Mouse (Mus musculus): ENCODE results near the gene Sept9.

The Sept9 gene

DNA sequence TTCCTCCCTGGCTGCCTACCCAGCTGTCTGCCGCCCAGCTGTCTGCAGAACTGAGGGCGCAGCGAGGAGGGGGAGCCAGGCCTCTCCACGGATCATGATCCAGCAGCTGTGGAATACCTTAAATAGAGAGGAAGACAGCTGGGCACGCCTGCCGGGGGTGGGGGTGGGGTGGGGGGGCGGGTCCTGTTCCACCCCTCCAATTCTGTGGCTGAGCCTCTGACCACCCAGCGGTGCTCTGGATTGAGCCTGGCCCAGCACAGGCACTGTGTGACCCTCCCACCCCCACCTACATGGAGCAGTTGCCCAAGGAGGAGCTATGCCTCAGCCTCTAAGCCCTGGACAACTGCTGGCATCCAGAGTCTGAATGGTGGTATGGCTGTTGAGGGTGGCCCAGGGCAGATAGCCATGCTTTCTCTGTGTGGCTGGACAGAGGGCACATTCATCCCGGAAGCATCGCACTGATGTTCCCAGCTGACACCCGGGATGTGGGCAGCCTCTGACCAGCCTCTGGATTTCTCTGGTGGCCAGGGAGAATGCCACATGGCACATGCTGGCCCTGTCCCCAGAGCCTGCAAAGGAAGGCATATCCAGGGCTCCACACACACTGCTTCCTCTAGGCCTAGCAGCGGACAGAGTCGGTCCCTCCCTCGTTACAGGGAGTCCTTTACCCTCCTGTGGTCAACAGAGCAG, 97.2 kb downstream of the Sept9 start:
- DNase-seq, result no peak

GRCm38 (mm10) chr11:117297190-117297829, 97.8 kb downstream of the Sept9 start:
- no peak for DNase-seq

- peak in 1 of 2 experiments; percentile 63 for DNase-seq
These were observed 100.3 kb downstream of the Sept9 start for GRCm38 (mm10) chr11:117299741-117300140.

DNA sequence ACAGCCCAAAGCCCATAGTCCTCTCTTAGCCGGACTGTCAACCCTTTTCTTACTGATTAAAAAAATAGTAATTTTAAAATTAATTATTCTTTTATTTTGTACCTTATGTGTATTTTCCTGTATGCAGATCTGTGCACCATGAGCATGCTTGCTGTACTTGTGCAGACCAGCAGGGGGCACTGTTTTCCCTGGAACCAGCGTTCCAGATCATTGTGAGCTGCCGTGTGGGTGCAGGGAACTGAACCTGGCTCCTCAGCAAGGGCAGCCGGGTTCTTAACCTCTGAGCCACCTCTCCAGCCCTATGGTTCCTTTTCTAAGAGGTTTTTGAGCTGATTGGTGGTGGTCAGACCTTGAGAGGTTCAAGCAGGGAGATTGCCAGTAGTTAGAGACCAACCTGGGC, 101.3 kb downstream of the Sept9 start:
- no peak for DNase-seq

DNA sequence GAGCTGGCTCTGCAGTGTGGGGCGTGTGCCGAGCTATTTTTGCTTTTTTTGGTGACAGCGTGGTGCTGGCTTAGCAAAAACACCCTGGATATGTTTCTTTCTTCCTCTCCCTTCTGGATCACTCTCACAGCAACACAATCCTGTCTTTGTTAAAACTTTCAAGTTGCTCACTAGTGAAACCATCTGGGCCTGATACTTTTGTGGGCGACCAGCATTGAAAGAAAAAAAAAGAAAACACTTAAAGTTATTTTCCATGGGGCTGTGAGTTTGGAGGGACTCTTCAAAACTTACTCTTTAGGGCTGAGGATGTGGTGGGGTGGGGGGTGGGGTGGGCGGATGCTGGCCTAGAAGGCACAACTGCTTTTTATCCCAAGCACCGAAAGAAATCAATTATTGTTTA, 102.3 kb downstream of the Sept9 start:
- no peak for DNase-seq

DNA sequence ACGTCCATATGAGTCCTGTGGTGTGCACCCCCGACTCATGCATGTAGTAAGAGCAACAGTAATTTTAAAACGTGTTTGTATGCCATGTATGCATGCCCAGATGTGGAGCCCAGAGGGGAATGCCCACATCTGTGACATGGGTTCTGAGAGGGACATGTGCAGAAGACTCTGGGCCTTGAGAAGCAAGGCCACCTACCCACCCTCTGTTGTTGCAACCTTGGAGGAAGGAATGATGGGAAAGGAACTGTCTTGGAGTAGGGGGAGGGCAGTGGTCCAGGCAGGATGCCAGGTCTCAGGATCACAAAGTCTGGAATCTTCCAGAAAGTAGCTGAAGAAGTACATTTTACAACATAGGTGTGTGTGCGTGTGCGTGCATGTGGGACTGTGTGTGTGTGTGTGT, 102.9 kb downstream of the Sept9 start:
- no peak for DNase-seq

- DNase-seq, result no peak
These were observed 106.2 kb downstream of the Sept9 start for GRCm38 (mm10) chr11:117305509-117306188.

DNA sequence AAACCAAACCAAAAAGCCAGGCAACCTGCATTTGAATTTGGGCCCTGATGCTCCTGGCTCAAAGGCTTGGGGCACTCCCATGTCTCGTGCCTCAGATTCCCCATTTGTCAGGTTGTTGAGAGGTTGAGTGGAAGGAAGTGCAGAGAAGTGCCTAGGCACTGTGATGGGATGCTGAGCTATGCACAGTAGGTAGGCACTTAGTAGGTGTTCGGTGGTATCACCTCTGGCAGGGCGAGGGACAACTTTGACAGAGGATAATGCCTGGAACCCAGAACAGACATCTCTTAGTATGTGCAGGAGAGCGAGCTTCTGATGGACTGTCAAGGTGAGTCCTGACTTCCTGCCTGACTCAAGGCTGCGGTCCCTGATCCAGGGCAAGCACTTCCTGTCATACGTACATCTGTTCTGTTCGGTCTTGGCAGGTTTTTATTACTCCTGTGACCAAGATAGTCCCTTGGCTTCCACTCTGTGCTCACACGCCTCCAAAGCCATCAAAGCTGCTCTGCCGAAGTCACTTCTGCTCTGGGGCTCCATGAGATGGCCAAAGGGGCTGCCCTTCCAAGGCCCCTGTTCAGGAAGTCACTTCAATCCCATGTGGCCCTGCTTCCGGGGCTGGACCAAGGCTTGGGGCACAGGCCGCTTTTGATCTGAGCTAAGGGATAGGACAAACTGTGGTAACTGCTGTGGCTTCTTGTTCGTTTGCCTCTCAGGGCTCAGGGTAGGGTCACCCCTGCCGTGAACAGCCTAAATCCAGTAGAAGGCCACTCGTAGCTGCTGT, 107.0 kb downstream of the Sept9 start:
- no peak for DNase-seq

DNA sequence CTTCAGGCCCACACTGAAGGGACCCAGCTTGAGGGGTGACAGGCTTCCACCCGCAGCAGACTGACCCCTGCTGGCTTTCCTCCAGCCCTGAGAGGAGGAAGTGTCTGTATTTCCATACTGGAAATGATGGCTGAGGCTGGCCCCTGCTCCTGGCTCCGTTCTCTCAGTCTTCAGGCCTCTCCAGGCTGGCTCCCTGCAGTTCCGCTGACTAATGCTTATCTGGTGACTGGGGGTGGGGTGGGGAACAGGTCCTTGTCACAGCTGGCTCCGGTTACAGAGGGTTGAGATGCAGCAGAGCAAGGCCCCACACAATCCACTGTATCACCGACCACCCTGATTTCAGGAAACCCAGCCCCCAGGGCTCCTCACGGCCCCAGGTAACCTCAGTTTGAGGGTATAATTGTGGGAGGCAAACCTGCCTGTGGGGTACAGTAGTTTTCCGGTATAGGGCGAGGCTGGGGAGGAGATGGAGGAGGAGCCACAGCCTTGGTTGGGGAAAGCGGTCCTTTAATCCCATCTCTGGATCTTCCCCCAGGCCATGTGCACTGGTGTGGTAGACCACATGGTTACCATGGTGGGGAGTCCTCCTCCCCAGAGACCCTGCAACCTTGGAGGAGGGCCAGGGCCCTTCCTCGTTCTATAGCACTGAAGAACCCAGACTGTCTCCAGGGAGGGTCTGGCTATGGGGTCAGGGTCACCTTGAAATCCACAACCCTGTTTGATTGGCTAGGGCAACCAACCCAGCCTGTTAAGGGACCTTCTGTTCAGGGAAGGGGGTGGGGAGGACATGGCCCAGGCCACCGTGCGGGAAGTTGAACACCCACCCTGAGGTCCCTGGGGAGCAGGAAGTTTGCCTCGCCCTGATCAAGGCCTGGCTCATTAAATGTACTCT, 108.7 kb downstream of the Sept9 start:
- DNase-seq, result peak; percentile 76 to 81

DNA sequence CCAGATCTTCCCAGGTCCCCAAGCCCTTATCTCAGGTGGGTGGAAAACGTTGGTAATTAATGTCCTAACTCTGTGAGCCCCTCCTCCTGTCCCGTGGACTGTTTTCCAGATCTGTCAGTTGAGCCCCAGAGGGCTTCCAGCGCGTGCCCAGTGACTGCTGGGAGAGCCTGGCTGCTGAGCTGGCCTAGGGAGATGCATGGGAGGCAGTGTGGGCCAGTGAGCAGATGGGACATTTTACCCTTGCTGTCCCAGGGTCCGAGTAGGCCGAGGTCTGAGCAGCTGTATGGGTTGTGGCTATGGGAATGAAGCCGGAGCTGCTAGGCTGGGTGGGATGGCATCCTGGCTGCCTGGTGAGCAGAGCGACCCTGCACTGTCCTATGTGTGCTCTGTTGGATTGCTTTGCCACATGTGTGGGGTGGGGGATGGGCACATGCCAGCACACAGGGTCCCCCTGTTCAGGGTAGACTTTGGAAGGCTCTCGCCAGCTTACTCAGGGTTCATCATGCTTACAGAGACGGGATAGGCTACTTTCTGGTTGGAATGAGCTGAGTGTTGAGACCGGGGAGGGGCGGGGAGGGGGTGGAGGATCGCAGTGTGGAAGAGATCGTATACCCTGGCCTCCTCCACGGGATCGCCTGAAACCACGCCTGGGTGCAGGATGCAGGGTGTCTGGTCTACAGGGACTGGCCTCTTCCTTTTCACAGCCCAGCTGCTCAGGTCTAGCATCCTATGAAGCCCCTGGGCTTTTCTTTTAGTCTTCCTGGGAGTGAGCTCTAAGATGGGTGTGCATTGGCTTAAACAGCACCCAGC, 109.9 kb downstream of the Sept9 start:
- no peak for DNase-seq

DNA sequence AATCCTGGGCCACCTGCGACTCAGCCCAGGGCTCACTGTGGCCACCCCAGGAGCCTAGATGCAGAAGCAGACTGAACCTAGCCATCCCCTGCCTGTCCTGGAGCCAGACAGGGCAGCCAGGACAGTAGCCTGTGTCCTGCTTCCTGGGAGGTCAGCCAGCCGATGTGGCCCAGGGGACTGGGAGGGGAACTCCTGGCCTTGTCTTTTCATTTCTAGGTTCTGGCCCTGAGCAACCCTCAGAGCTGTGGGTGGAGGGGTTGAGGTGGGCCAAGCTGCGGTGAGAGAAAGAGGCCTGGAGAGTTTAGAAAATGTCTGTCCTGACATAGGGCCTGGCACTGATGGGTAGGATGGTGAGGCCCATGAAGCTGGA, 110.4 kb downstream of the Sept9 start:
- peak in 1 of 2 experiments; percentile 27 for DNase-seq

DNA sequence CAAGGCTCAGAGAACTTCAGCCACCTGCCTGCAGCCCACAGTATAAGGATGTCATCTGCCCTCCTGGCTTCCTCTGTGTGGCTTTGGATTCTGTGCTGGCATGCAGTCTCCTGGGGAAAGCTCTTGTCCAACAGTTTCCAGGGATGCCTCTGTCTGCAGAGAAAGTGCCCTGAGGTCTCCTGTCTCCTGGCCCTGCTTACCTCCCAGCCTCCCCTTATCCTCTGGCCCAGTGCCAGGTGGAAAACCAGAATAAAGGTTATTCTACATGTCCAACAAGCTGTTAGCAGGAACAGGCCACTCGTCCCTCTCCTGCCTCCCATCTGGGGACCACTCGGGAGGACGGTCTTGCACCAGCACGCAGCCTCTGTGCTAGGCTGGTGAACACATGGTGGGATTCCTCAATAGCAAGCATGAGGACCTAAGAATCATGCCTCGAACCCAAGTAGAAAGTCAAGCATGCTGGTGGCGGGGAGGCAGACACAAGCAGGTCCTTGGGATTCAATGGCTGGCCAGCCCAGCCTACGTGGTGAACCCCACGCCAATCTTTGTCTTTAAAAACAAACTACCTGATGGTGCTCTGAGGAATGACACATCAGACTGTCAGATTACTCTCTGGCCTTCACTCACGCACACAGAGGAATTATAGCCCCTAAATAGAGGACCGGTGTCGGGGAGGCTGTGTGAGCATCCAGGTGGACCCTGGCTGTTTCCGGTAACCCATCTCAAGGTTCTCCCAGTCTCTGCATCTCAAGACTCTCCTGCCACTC, 111.1 kb downstream of the Sept9 start:
- peak in 1 of 2 experiments; percentile 20 for DNase-seq

DNA sequence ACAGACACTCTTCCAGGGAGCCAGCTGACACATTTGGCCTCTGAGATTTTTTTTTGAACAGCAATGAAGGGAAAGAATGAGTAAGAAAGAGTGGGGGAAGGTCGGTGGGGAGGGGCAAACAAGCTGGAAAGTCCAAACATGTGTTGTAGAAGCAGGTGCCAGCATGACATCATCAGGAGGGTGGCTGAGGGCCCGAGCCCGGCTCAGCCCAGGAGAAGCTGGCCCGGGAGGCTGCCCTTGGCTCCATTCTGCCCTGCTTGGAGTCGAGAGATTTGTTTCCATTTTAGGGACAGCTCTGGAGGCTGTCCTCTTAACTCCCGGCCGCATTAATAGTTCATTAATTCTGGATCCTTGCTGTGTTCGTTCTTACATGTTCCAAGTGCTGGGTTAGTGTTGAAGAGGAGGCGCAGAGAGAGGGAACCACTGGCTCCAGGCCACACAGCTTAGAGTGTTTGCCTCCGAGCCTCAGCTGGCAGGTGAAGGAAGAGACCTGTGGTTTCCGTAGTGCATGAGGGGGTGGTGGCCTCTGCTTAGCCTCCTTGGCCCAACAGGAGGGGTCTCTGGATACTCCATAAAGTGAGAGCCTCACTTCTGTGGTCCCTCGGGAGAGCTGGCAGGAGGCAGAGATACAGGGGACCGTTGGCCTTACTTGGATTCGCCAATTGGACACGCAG, 111.8 kb downstream of the Sept9 start:
- DNase-seq, result peak in 1 of 2 experiments; percentile 75

DNA sequence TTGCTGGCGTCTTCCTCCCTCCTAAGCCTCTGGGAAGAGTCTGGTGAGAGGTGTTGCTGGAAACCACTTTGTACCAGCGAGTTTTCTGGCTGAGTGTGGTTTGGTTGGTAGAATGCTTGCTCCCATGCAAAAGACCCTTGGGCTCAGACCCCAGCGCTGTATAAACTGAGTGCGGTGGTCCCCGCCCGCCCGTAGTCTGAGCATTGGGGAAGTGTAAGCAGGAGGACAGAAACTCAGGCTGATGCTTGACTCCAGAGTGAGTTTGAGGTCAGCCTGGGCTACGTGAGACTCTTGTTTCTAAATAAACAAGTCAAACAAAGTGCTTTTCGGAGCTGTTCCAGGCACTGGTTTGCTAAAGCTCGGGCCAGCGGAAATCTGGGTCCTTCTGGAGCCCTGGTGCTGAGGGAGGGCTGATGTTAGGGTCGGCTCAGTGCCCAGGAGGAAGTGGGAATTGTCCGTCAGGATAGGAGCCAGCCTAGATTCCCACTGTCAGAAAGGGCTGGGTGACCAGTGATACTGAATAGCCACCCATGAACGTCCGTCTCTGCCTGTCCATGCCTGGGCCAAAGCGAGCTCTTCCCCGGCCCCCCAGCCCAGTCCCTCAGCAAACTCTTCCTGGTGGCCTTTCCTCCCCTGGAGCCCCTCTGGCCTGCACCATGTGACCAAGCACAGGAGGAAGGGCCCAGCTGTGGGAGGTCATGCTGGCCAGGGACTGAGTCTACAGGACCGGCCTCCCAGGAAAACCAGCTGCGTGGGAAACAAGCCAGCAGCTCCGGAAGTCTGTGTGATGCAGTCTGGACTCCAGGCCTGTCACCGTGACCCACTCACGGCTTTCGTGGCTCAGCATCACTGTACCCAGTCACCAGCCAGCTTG, 112.8 kb downstream of the Sept9 start:
- no peak for DNase-seq

GRCm38 (mm10) chr11:117312936-117313335, 113.5 kb downstream of the Sept9 start:
- peak; percentile 78 to 81 for DNase-seq

GRCm38 (mm10) chr11:117313446-117313845, 114.0 kb downstream of the Sept9 start:
- no peak for DNase-seq

DNA sequence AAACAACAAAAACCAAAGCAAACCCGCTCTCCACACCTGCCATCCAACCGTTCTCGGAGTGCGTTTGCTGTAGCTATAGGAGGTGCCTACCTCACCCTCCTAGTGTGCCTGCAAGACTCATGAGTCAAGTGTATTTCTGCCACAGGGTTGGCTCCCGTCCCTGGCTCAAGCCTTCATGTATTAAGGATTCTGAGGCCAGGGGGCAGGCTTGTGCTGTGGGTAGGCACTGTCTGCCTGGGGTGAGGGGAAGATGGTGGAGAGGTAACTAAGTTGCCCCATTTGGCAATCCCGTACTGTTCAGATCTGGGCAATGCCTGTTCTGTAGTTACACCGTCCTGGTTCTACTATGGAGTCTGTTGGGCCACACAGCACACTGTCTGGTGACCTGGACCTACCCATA, 114.6 kb downstream of the Sept9 start:
- DNase-seq, result peak; percentile 73 to 79

GRCm38 (mm10) chr11:117314520-117314919, 115.1 kb downstream of the Sept9 start:
- no peak for DNase-seq

DNA sequence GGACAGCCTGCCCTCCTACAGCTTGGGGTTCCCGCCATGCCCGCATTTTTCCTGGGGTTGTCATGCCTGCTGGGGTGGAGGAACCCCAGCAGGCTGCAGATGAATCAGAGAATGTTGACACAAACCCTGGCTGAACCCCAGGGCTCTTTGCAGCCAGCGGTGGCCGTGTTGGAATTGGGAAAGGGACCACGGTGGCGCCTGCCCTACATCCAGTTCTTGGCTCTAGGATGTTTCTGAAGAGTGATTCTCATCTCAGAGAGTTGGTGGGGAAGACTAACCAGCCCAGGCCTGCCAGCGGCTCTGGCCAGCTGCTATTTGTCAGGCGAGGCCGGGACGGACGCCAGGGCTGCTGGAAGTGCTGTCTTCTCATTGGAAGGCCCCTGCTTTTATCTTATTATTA, 115.8 kb downstream of the Sept9 start:
- DNase-seq, result peak in 1 of 2 experiments; percentile 30

Data from thymus, postnatal 36 days (tissue).